Mouse (Mus musculus): ENCODE measurements around the gene Sertad1. TPM values are rescaled to one million over a fixed set of nuclear protein-coding genes. Genes with fewer than 3 reads are reported as not detected.
A peak's percentile ranks its signal among the peaks of the same experiment; 100 is the strongest.

Sertad1 gene
- total and polyA plus RNA-seq, 2 experiments from 2014 or later: 5.2 to 7.4 TPM

GRCm38 (mm10) chr7:27458614-27459013, 28.1 kb upstream of the Sertad1 start:
- Histone ChIP-seq H3K36me3 (ENCODE audit: insufficient read depth) (no peaks in the 10 kb centered on the region), H3K9me3 (ENCODE audit: low read length) (no peaks in the 10 kb centered on the region), H3K4me3 (ENCODE audit: low read depth, low read length) (no peak overlapping the region), H3K4me1 (ENCODE audit: insufficient read depth) (no peaks in the 10 kb centered on the region), H3K27ac (ENCODE audit: low read depth, low read length) (no peak overlapping the region), H3K9ac (no peak overlapping the region), H3K4me2 (ENCODE audit: low read depth) (no peak overlapping the region), H3K27me3 (ENCODE audit: insufficient read depth, low read length) (no peaks in the 10 kb centered on the region)
- DNase-seq (no peak), ATAC-seq (no peak)
- WGBS: 84% methylated on average over 4 of the region's 4 CpGs
- TF ChIP-seq CTCF (IDR thresholded peaks at IDR 0.05; ENCODE audit: low read depth): no peak

GRCm38 (mm10) chr7:27459640-27460039, 27.1 kb upstream of the Sertad1 start:
- H3K27ac ChIP-seq (ENCODE audit: low read depth, low read length): no peak overlapping the region
- no peak for ATAC-seq
- no peaks in the 10 kb centered on the region for H3K9me3 ChIP-seq (ENCODE audit: low read length)
- H3K9ac ChIP-seq: no peak overlapping the region
- no peak overlapping the region for H3K4me2 ChIP-seq (ENCODE audit: low read depth)
- no peaks in the 10 kb centered on the region for H3K27me3 ChIP-seq (ENCODE audit: insufficient read depth, low read length)
- no peaks in the 10 kb centered on the region for H3K36me3 ChIP-seq (ENCODE audit: insufficient read depth)
- no peak for TF ChIP-seq CTCF (IDR thresholded peaks at IDR 0.05; ENCODE audit: low read depth)
- no peaks in the 10 kb centered on the region for H3K4me1 ChIP-seq (ENCODE audit: insufficient read depth)
- WGBS: 93% methylated on average over 5 of the region's 5 CpGs
- no peak for DNase-seq
- H3K4me3 ChIP-seq (ENCODE audit: low read depth, low read length): no peak overlapping the region

- Histone ChIP-seq H3K4me1 (ENCODE audit: insufficient read depth) (no peaks in the 10 kb centered on the region), H3K9ac (no peak overlapping the region), H3K36me3 (ENCODE audit: insufficient read depth) (no peaks in the 10 kb centered on the region), H3K4me3 (ENCODE audit: low read depth, low read length) (no peak overlapping the region), H3K27me3 (ENCODE audit: insufficient read depth, low read length) (no peaks in the 10 kb centered on the region), H3K27ac (ENCODE audit: low read depth, low read length) (no peak overlapping the region), H3K9me3 (ENCODE audit: low read length) (no peaks in the 10 kb centered on the region), H3K4me2 (ENCODE audit: low read depth) (no peak overlapping the region)
- ATAC-seq (no peak), DNase-seq (no peak)
- WGBS: 88% methylated on average over 6 of the region's 6 CpGs
- TF ChIP-seq CTCF (IDR thresholded peaks at IDR 0.05; ENCODE audit: low read depth): no peak
Observed at GRCm38 (mm10) chr7:27460477-27460876, 26.2 kb upstream of the Sertad1 start.

- H3K4me3 ChIP-seq (ENCODE audit: low read depth, low read length): no peak overlapping the region
- no peak overlapping the region for H3K27ac ChIP-seq (ENCODE audit: low read depth, low read length)
- H3K9me3 ChIP-seq (ENCODE audit: low read length): no peaks in the 10 kb centered on the region
- ATAC-seq: no peak
- H3K27me3 ChIP-seq (ENCODE audit: insufficient read depth, low read length): no peaks in the 10 kb centered on the region
- no peak for TF ChIP-seq CTCF (IDR thresholded peaks at IDR 0.05; ENCODE audit: low read depth)
- no peak overlapping the region for H3K9ac ChIP-seq
- WGBS: 30% methylated on average over 4 of the region's 4 CpGs
- H3K36me3 ChIP-seq (ENCODE audit: insufficient read depth): no peaks in the 10 kb centered on the region
- H3K4me2 ChIP-seq (ENCODE audit: low read depth): no peak overlapping the region
- H3K4me1 ChIP-seq (ENCODE audit: insufficient read depth): 0 out of 2 replicates have a peak, but pooled peaks cover 3% of the 10 kb centered on the region
- DNase-seq: no peak
Observed at GRCm38 (mm10) chr7:27467648-27468047, 19.1 kb upstream of the Sertad1 start.

- DNase-seq: no peak
- no peaks in the 10 kb centered on the region for H3K27me3 ChIP-seq (ENCODE audit: insufficient read depth, low read length)
- no peaks in the 10 kb centered on the region for H3K9me3 ChIP-seq (ENCODE audit: low read length)
- TF ChIP-seq CTCF (IDR thresholded peaks at IDR 0.05; ENCODE audit: low read depth): no peak
- 0 out of 2 replicates have a peak, but pooled peaks cover 6% of the 10 kb centered on the region for H3K4me1 ChIP-seq (ENCODE audit: insufficient read depth)
- H3K4me2 ChIP-seq (ENCODE audit: low read depth): no peak overlapping the region
- H3K9ac ChIP-seq: no peak overlapping the region
- no peak overlapping the region for H3K27ac ChIP-seq (ENCODE audit: low read depth, low read length)
- no peak for ATAC-seq
- peaks cover under 1% of the 10 kb centered on the region; the same call in 1 of the 2 replicates for H3K36me3 ChIP-seq (ENCODE audit: insufficient read depth)
- no peak overlapping the region for H3K4me3 ChIP-seq (ENCODE audit: low read depth, low read length)
- 91% methylated on average over 11 of the region's 11 CpGs for WGBS
Observed at GRCm38 (mm10) chr7:27471390-27472120, 15.2 kb upstream of the Sertad1 start.

GRCm38 (mm10) chr7:27472596-27472995, 14.1 kb upstream of the Sertad1 start:
- DNase-seq: peak; percentile 8
- peak overlapping the region; percentile 40; the same call in 1 of the 2 replicates for H3K9ac ChIP-seq

GRCm38 (mm10) chr7:27473156-27473834, 13.4 kb upstream of the Sertad1 start, which contains the start of gene Sertad3:
Sertad3 (plus strand) TSS chr7:27473768.
- 0 out of 2 replicates have a peak, but pooled peaks cover 6% of the 10 kb centered on the region for H3K4me1 ChIP-seq (ENCODE audit: insufficient read depth)
- H3K27me3 ChIP-seq (ENCODE audit: insufficient read depth, low read length): no peaks in the 10 kb centered on the region
- peak; percentile 95 for DNase-seq
- no peak for TF ChIP-seq CTCF (IDR thresholded peaks at IDR 0.05; ENCODE audit: low read depth)
- no peaks in the 10 kb centered on the region for H3K9me3 ChIP-seq (ENCODE audit: low read length)
- H3K36me3 ChIP-seq (ENCODE audit: insufficient read depth): peaks cover 6% of the 10 kb centered on the region; the same call in 1 of the 2 replicates
- H3K4me3 ChIP-seq (ENCODE audit: low read depth, low read length): peak within 1 kb of the TSS; percentile 61
- peak; percentile 85 for ATAC-seq
- peak within 1 kb of the TSS; percentile 95 for H3K4me2 ChIP-seq (ENCODE audit: low read depth)
- peak within 1 kb of the TSS; percentile 40 for H3K9ac ChIP-seq
- WGBS: 1% methylated on average over 36 of the region's 36 CpGs
- H3K27ac ChIP-seq (ENCODE audit: low read depth, low read length): peak within 1 kb of the TSS; percentile 78

More at GRCm38 (mm10) chr7:27472596-27472995, 14.1 kb upstream of the Sertad1 start:
- no peak for ATAC-seq
- Histone ChIP-seq H3K9me3 (ENCODE audit: low read length) (no peaks in the 10 kb centered on the region), H3K4me2 (ENCODE audit: low read depth) (peak overlapping the region; percentile 95), H3K27ac (ENCODE audit: low read depth, low read length) (peak overlapping the region; percentile 67), H3K27me3 (ENCODE audit: insufficient read depth, low read length) (no peaks in the 10 kb centered on the region), H3K4me3 (ENCODE audit: low read depth, low read length) (peak overlapping the region; percentile 61), H3K36me3 (ENCODE audit: insufficient read depth) (peaks cover 6% of the 10 kb centered on the region; the same call in 1 of the 2 replicates), H3K4me1 (ENCODE audit: insufficient read depth) (0 out of 2 replicates have a peak, but pooled peaks cover 6% of the 10 kb centered on the region)
- WGBS: 31% methylated on average over 7 of the region's 7 CpGs
- no peak for TF ChIP-seq CTCF (IDR thresholded peaks at IDR 0.05; ENCODE audit: low read depth)

All from forebrain, postnatal 0 days (tissue).